Mouse (Mus musculus): ENCODE measurements around the gene Gzf1. TPM values are rescaled to one million over a fixed set of nuclear protein-coding genes. Genes with fewer than 3 reads are reported as not detected.

Gzf1 gene
- polyA plus RNA-seq, 1 experiment from 2014 or later: 21.2 TPM

GRCm38 (mm10) chr2:148679346-148679745 lies 1.5 kb upstream of the Gzf1 start:
- Histone ChIP-seq H3K4me2 (peak overlapping the region; percentile 92), H3K9me3 (no peaks in the 10 kb centered on the region), H3K27ac (peak overlapping the region; percentile 93), H3K4me1 (peaks cover 40% of the 10 kb centered on the region), H3K36me3 (peaks cover 31% of the 10 kb centered on the region), H3K9ac (no peak overlapping the region; the same call in 1 of the 2 replicates), H3K4me3 (peak overlapping the region; percentile 81), H3K27me3 (no peaks in the 10 kb centered on the region)
- peak; percentile 18; the same call in 1 of the 2 replicates for ATAC-seq (ENCODE audit: insufficient number of reproducible peaks, insufficient read depth, low FRiP score, low TSS enrichment, low read depth)
- 0% methylated on average over 8 of the region's 9 CpGs for WGBS

GRCm38 (mm10) chr2:148681461-148681891 lies 653 bp downstream of the Gzf1 start:
- Histone ChIP-seq H3K27ac (peak overlapping the region; percentile 93), H3K9me3 (no peaks in the 10 kb centered on the region), H3K9ac (peak overlapping the region; percentile 88), H3K4me3 (peak overlapping the region; percentile 81), H3K27me3 (no peaks in the 10 kb centered on the region), H3K4me1 (peaks cover 42% of the 10 kb centered on the region), H3K4me2 (peak overlapping the region; percentile 92), H3K36me3 (peaks cover 36% of the 10 kb centered on the region)
- ATAC-seq (ENCODE audit: insufficient number of reproducible peaks, insufficient read depth, low FRiP score, low TSS enrichment, low read depth): peak; percentile 38
- WGBS: 7% methylated on average over 17 of the region's 17 CpGs

- no peaks in the 10 kb centered on the region for H3K9me3 ChIP-seq
- no peak overlapping the region for H3K4me3 ChIP-seq
- peaks cover 32% of the 10 kb centered on the region for H3K4me1 ChIP-seq
- WGBS: 100% methylated on average over 1 of the region's 1 CpGs
- no peak for ATAC-seq (ENCODE audit: insufficient number of reproducible peaks, insufficient read depth, low FRiP score, low TSS enrichment, low read depth)
- H3K36me3 ChIP-seq: peaks cover 49% of the 10 kb centered on the region
- H3K27me3 ChIP-seq: no peaks in the 10 kb centered on the region
- no peak overlapping the region for H3K4me2 ChIP-seq
- H3K27ac ChIP-seq: no peak overlapping the region
- no peak overlapping the region for H3K9ac ChIP-seq
Measured at GRCm38 (mm10) chr2:148683031-148683430, 2.2 kb downstream of the Gzf1 start.

- WGBS: 95% methylated on average over 2 of the region's 2 CpGs
- Histone ChIP-seq H3K27ac (no peak overlapping the region), H3K4me1 (peaks cover 18% of the 10 kb centered on the region), H3K9ac (no peak overlapping the region), H3K9me3 (no peaks in the 10 kb centered on the region), H3K36me3 (peaks cover 66% of the 10 kb centered on the region), H3K4me2 (no peak overlapping the region), H3K27me3 (no peaks in the 10 kb centered on the region), H3K4me3 (no peak overlapping the region)
- ATAC-seq (ENCODE audit: insufficient number of reproducible peaks, insufficient read depth, low FRiP score, low TSS enrichment, low read depth): no peak
Measured at GRCm38 (mm10) chr2:148684972-148685371, 4.1 kb downstream of the Gzf1 start.

- no peak overlapping the region for H3K9ac ChIP-seq
- H3K27ac ChIP-seq: no peak overlapping the region
- no peak for ATAC-seq (ENCODE audit: insufficient number of reproducible peaks, insufficient read depth, low FRiP score, low TSS enrichment, low read depth)
- H3K4me3 ChIP-seq: no peak overlapping the region
- H3K4me2 ChIP-seq: no peak overlapping the region
- peaks cover 74% of the 10 kb centered on the region for H3K36me3 ChIP-seq
- H3K9me3 ChIP-seq: no peaks in the 10 kb centered on the region
- 91% methylated on average over 3 of the region's 3 CpGs for WGBS
- no peaks in the 10 kb centered on the region for H3K27me3 ChIP-seq
- H3K4me1 ChIP-seq: peaks cover 14% of the 10 kb centered on the region
Measured at GRCm38 (mm10) chr2:148685709-148686108, 4.9 kb downstream of the Gzf1 start.

GRCm38 (mm10) chr2:148686862-148687261 lies 6.0 kb downstream of the Gzf1 start:
- Histone ChIP-seq H3K9ac (no peak overlapping the region), H3K27ac (no peak overlapping the region), H3K27me3 (no peaks in the 10 kb centered on the region), H3K36me3 (peaks cover 85% of the 10 kb centered on the region), H3K4me1 (peaks cover 9% of the 10 kb centered on the region), H3K4me3 (no peak overlapping the region), H3K9me3 (no peaks in the 10 kb centered on the region), H3K4me2 (no peak overlapping the region)
- 95% methylated on average over 1 of the region's 1 CpGs for WGBS
- no peak for ATAC-seq (ENCODE audit: insufficient number of reproducible peaks, insufficient read depth, low FRiP score, low TSS enrichment, low read depth)

- 0 out of 2 replicates have a peak, but pooled peaks cover 3% of the 10 kb centered on the region for H3K4me1 ChIP-seq
- no peaks in the 10 kb centered on the region for H3K9me3 ChIP-seq
- no peak overlapping the region for H3K9ac ChIP-seq
- H3K4me3 ChIP-seq: no peak overlapping the region
- ATAC-seq (ENCODE audit: insufficient number of reproducible peaks, insufficient read depth, low FRiP score, low TSS enrichment, low read depth): no peak
- H3K27ac ChIP-seq: no peak overlapping the region
- H3K4me2 ChIP-seq: no peak overlapping the region
- peaks cover 94% of the 10 kb centered on the region for H3K36me3 ChIP-seq
- WGBS: 92% methylated on average over 5 of the region's 5 CpGs
- no peaks in the 10 kb centered on the region for H3K27me3 ChIP-seq
Measured at GRCm38 (mm10) chr2:148687971-148688370, 7.1 kb downstream of the Gzf1 start.

- no peaks in the 10 kb centered on the region for H3K27me3 ChIP-seq
- WGBS: 92% methylated on average over 6 of the region's 6 CpGs
- H3K27ac ChIP-seq: no peak overlapping the region
- H3K4me1 ChIP-seq: 0 out of 2 replicates have a peak, but pooled peaks cover 3% of the 10 kb centered on the region
- no peaks in the 10 kb centered on the region for H3K9me3 ChIP-seq
- H3K9ac ChIP-seq: no peak overlapping the region
- no peak for ATAC-seq (ENCODE audit: insufficient number of reproducible peaks, insufficient read depth, low FRiP score, low TSS enrichment, low read depth)
- H3K4me2 ChIP-seq: no peak overlapping the region
- H3K36me3 ChIP-seq: peaks cover 92% of the 10 kb centered on the region
- no peak overlapping the region for H3K4me3 ChIP-seq
Measured at GRCm38 (mm10) chr2:148689444-148690140, 8.8 kb downstream of the Gzf1 start.

GRCm38 (mm10) chr2:148690291-148690690 lies 9.5 kb downstream of the Gzf1 start:
- Histone ChIP-seq H3K36me3 (peaks cover 92% of the 10 kb centered on the region), H3K9ac (no peak overlapping the region)

GRCm38 (mm10) chr2:148690781-148691180 lies 10.0 kb downstream of the Gzf1 start:
- Histone ChIP-seq H3K9ac (no peak overlapping the region), H3K9me3 (no peaks in the 10 kb centered on the region), H3K27me3 (no peaks in the 10 kb centered on the region), H3K27ac (no peak overlapping the region), H3K4me3 (no peak overlapping the region), H3K4me2 (no peak overlapping the region), H3K4me1 (no peaks in the 10 kb centered on the region), H3K36me3 (peaks cover 92% of the 10 kb centered on the region)
- no peak for ATAC-seq (ENCODE audit: insufficient number of reproducible peaks, insufficient read depth, low FRiP score, low TSS enrichment, low read depth)
- 92% methylated on average over 5 of the region's 5 CpGs for WGBS

More at GRCm38 (mm10) chr2:148690291-148690690, 9.5 kb downstream of the Gzf1 start:
- Histone ChIP-seq H3K9me3 (no peaks in the 10 kb centered on the region), H3K4me3 (no peak overlapping the region), H3K27ac (no peak overlapping the region), H3K4me2 (no peak overlapping the region), H3K27me3 (no peaks in the 10 kb centered on the region), H3K4me1 (no peaks in the 10 kb centered on the region)
- ATAC-seq (ENCODE audit: insufficient number of reproducible peaks, insufficient read depth, low FRiP score, low TSS enrichment, low read depth): no peak
- WGBS: 95% methylated on average over 3 of the region's 3 CpGs

- no peak overlapping the region for H3K9ac ChIP-seq
- H3K27me3 ChIP-seq: no peaks in the 10 kb centered on the region
- H3K4me2 ChIP-seq: no peak overlapping the region
- H3K4me3 ChIP-seq: no peak overlapping the region
- no peaks in the 10 kb centered on the region for H3K9me3 ChIP-seq
- 68% methylated on average over 5 of the region's 5 CpGs for WGBS
- H3K27ac ChIP-seq: no peak overlapping the region
- no peak for ATAC-seq (ENCODE audit: insufficient number of reproducible peaks, insufficient read depth, low FRiP score, low TSS enrichment, low read depth)
- no peaks in the 10 kb centered on the region for H3K4me1 ChIP-seq
- peaks cover 68% of the 10 kb centered on the region for H3K36me3 ChIP-seq
Measured at GRCm38 (mm10) chr2:148698571-148698970, 17.7 kb downstream of the Gzf1 start.

Measured in embryonic facial prominence, embryonic 13.5 days (tissue).